Mouse (Mus musculus): ENCODE results near the gene Zdhhc24. TPM values are rescaled to one million over a fixed set of nuclear protein-coding genes. Genes with fewer than 3 reads are reported as not detected.

The Zdhhc24 gene
- polyA plus RNA-seq, 1 experiment: 23.6 TPM

GRCm38 (mm10) chr19:4876241-4876640 lies 2.2 kb upstream of the Zdhhc24 start:
- TF ChIP-seq CTCF (IDR thresholded peaks at IDR 0.05; ENCODE audit: insufficient read depth, low read length): no peak
- TF ChIP-seq POLR2A (IDR thresholded peaks at IDR 0.05; ENCODE audit: borderline replicate concordance, extremely low read depth, low read depth, low read length): no peak
- 49% methylated on average over 4 of the region's 4 CpGs for WGBS
- Histone ChIP-seq H3K4me1 (ENCODE audit: control insufficient read depth, insufficient read depth, low read length) (peaks cover 5% of the 10 kb centered on the region; the same call in 1 of the 2 replicates), H3K4me3 (replicated peaks; ENCODE audit: extremely low read depth, low read depth, low read length) (no peak overlapping the region)
- no peak for DNase-seq

GRCm38 (mm10) chr19:4876755-4877154 lies 1.7 kb upstream of the Zdhhc24 start:
- H3K4me1 ChIP-seq (ENCODE audit: control insufficient read depth, insufficient read depth, low read length): peaks cover 5% of the 10 kb centered on the region; the same call in 1 of the 2 replicates
- H3K4me3 ChIP-seq (replicated peaks; ENCODE audit: extremely low read depth, low read depth, low read length): no peak overlapping the region
- WGBS: 73% methylated on average over 3 of the region's 3 CpGs

DNA sequence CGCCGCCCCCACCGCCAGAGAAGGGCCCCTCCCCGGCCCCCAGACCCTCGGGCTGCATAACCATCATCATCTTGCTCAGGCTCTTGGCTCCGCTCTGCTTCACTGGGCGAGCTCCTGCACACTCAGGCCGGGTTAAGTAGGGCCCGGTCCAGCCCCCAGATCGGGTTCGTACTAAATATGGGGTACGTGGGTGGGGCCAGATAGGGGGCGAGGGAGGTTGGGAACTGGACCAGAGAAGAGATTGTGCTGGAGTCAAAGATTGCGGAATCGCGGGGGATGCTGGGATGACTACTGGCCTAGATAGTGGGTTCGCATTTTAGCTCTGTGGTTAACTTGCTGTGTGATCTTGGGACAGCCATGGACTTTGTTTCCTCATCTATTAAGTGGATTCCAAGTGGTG lies 683 bp upstream of the Zdhhc24 start, which contains the start of gene Actn3:
Gene Actn3, minus strand, starts transcription at position 125 of the 400 bp plus-strand sequence.
- peak within 1 kb of the TSS; percentile 81 for H3K4me3 ChIP-seq (replicated peaks; ENCODE audit: extremely low read depth, low read depth, low read length)
- 8% methylated on average over 17 of the region's 17 CpGs for WGBS
- TF ChIP-seq CTCF (IDR thresholded peaks at IDR 0.05; ENCODE audit: insufficient read depth, low read length) (no peak), POLR2A (IDR thresholded peaks at IDR 0.05; ENCODE audit: borderline replicate concordance, extremely low read depth, low read depth, low read length) (no peak)
- H3K4me1 ChIP-seq (ENCODE audit: control insufficient read depth, insufficient read depth, low read length): peaks cover 5% of the 10 kb centered on the region; the same call in 1 of the 2 replicates
- DNase-seq: peak; percentile 8

More at GRCm38 (mm10) chr19:4876755-4877154, 1.7 kb upstream of the Zdhhc24 start:
- TF ChIP-seq POLR2A (IDR thresholded peaks at IDR 0.05; ENCODE audit: borderline replicate concordance, extremely low read depth, low read depth, low read length): no peak
- no peak for TF ChIP-seq CTCF (IDR thresholded peaks at IDR 0.05; ENCODE audit: insufficient read depth, low read length)
- no peak for DNase-seq

GRCm38 (mm10) chr19:4879324-4879703 lies 846 bp downstream of the Zdhhc24 start:
- Histone ChIP-seq H3K4me3 (replicated peaks; ENCODE audit: extremely low read depth, low read depth, low read length) (no peak overlapping the region), H3K4me1 (ENCODE audit: control insufficient read depth, insufficient read depth, low read length) (peaks cover 5% of the 10 kb centered on the region; the same call in 1 of the 2 replicates)
- TF ChIP-seq CTCF (IDR thresholded peaks at IDR 0.05; ENCODE audit: insufficient read depth, low read length): no peak
- TF ChIP-seq POLR2A (IDR thresholded peaks at IDR 0.05; ENCODE audit: borderline replicate concordance, extremely low read depth, low read depth, low read length): no peak
- no peak for DNase-seq
- 58% methylated on average over 10 of the region's 10 CpGs for WGBS

- WGBS: 87% methylated on average over 4 of the region's 4 CpGs
- no peak overlapping the region for H3K4me3 ChIP-seq (replicated peaks; ENCODE audit: extremely low read depth, low read depth, low read length)
- H3K4me1 ChIP-seq (ENCODE audit: control insufficient read depth, insufficient read depth, low read length): peaks cover 2% of the 10 kb centered on the region; the same call in 1 of the 2 replicates
- TF ChIP-seq CTCF (IDR thresholded peaks at IDR 0.05; ENCODE audit: insufficient read depth, low read length): no peak
- TF ChIP-seq POLR2A (IDR thresholded peaks at IDR 0.05; ENCODE audit: borderline replicate concordance, extremely low read depth, low read depth, low read length): no peak
- DNase-seq: no peak
These were observed 5.5 kb downstream of the Zdhhc24 start for GRCm38 (mm10) chr19:4883961-4884360.

DNA sequence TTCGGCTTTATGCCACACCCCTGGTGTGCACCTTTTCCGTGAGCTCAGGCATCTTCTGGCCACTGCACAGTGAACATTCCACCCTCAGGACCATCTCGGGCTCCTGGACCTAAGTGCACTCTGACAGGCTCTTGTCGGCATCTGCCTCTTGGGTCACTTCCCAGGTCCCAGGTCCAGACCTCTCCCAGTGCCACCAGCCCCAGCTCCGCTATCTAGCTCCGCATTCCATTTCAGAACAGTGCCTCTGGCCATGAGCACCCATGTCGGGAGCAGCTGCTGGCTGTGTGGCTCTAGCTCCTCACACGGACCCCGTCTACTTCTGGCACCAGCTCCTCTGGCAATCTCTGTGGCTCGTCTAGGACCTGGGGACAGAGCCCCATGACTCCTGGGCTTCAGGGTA lies 11.3 kb downstream of the Zdhhc24 start:
- no peak for TF ChIP-seq CTCF (IDR thresholded peaks at IDR 0.05; ENCODE audit: insufficient read depth, low read length)
- no peak for TF ChIP-seq POLR2A (IDR thresholded peaks at IDR 0.05; ENCODE audit: borderline replicate concordance, extremely low read depth, low read depth, low read length)
- Histone ChIP-seq H3K4me1 (ENCODE audit: control insufficient read depth, insufficient read depth, low read length) (no peaks in the 10 kb centered on the region), H3K4me3 (replicated peaks; ENCODE audit: extremely low read depth, low read depth, low read length) (no peak overlapping the region)
- WGBS: 81% methylated on average over 10 of the region's 10 CpGs
- DNase-seq: no peak

- H3K4me3 ChIP-seq (replicated peaks; ENCODE audit: extremely low read depth, low read depth, low read length): no peak overlapping the region
- 75% methylated on average over 3 of the region's 3 CpGs for WGBS
- TF ChIP-seq CTCF (IDR thresholded peaks at IDR 0.05; ENCODE audit: insufficient read depth, low read length) (no peak), POLR2A (IDR thresholded peaks at IDR 0.05; ENCODE audit: borderline replicate concordance, extremely low read depth, low read depth, low read length) (no peak)
- no peaks in the 10 kb centered on the region for H3K4me1 ChIP-seq (ENCODE audit: control insufficient read depth, insufficient read depth, low read length)
- no peak for DNase-seq
These were observed 13.3 kb downstream of the Zdhhc24 start for GRCm38 (mm10) chr19:4891798-4892197.

DNA sequence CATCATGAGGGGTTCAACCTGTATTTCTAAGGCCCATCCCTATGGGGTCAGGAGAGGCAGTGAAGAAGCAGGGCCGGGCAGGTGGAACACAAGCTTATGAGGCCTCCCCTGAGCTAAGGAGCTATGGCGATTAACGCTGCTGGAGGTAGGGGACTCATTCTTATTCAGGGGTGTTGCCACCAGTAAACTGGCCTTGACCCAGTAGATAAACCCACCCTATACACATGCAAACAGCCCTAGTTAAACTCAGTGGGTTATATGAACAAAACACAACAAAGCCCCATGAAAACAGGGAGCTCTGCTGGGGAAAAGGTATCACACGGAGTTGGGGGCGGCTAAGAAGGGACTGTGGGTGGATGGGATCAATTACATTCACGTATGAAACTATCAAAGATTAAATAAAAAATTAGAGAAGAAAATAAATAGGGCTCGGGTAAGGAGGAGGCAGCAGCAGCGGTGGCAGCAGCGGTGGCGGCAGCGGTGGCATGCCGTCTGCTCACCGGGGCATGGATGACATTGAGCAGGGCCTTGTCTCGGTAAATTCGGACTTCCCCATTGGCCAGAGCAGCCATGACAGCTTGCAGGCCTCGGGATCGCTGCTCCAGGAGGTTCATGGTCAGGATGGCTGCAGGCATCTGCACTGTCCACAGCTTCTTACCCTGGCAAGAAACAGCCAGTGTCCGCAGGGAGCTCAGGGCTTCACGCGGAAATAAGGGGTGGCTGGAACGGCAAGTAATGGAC lies 18.5 kb downstream of the Zdhhc24 start:
- DNase-seq: no peak
- TF ChIP-seq POLR2A (IDR thresholded peaks at IDR 0.05; ENCODE audit: borderline replicate concordance, extremely low read depth, low read depth, low read length) (no peak), CTCF (IDR thresholded peaks at IDR 0.05; ENCODE audit: insufficient read depth, low read length) (no peak)
- WGBS: 67% methylated on average over 21 of the region's 21 CpGs
- Histone ChIP-seq H3K4me1 (ENCODE audit: control insufficient read depth, insufficient read depth, low read length) (no peaks in the 10 kb centered on the region), H3K4me3 (replicated peaks; ENCODE audit: extremely low read depth, low read depth, low read length) (no peak overlapping the region)

GRCm38 (mm10) chr19:4898972-4899371 lies 20.5 kb downstream of the Zdhhc24 start:
- no peak overlapping the region for H3K4me3 ChIP-seq (replicated peaks; ENCODE audit: extremely low read depth, low read depth, low read length)
- TF ChIP-seq POLR2A (IDR thresholded peaks at IDR 0.05; ENCODE audit: borderline replicate concordance, extremely low read depth, low read depth, low read length) (no peak), CTCF (IDR thresholded peaks at IDR 0.05; ENCODE audit: insufficient read depth, low read length) (no peak)
- H3K4me1 ChIP-seq (ENCODE audit: control insufficient read depth, insufficient read depth, low read length): no peaks in the 10 kb centered on the region
- no peak for DNase-seq
- 71% methylated on average over 9 of the region's 9 CpGs for WGBS

DNA sequence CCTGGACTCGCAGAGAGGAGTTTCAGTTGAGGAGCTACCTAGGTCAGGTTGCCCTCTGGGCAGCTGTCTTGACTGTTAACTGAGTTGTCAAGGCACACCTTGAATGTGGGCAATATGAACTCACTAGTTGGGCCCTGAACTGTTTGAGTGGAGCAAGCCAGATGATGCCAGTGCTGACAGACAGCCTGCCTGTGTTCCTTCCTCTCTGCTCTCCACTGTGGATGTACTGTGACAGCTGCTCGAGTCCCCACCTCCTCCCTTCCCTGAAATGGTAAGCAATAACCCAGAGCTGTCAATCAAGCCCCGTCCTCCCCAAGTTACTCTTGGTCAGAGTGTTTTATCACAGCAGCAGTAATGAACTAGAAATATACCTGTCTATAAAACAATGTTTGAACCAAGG lies 21.4 kb downstream of the Zdhhc24 start:
- no peak for DNase-seq
- WGBS: 66% methylated on average over 3 of the region's 3 CpGs
- no peak for TF ChIP-seq CTCF (IDR thresholded peaks at IDR 0.05; ENCODE audit: insufficient read depth, low read length)
- no peak for TF ChIP-seq POLR2A (IDR thresholded peaks at IDR 0.05; ENCODE audit: borderline replicate concordance, extremely low read depth, low read depth, low read length)
- Histone ChIP-seq H3K4me1 (ENCODE audit: control insufficient read depth, insufficient read depth, low read length) (no peaks in the 10 kb centered on the region), H3K4me3 (replicated peaks; ENCODE audit: extremely low read depth, low read depth, low read length) (no peak overlapping the region)
